Mouse (Mus musculus) urinary bladder, postnatal 14 days (tissue): ENCODE results near the gene Shank3.
A peak's percentile ranks its signal among the peaks of the same experiment; 100 is the strongest.

Experiments used
- DNase-seq: peaks from one replicate; pipeline ENCODE4 v3.0.0; 2021; ENCODE audit warnings: low spot score

The Shank3 gene

GRCm38 (mm10) chr15:89525464-89525863, 26.0 kb downstream of the Shank3 start:
- DNase-seq = no peak

GRCm38 (mm10) chr15:89525896-89526295, 26.5 kb downstream of the Shank3 start:
- no peak for DNase-seq

- no peak for DNase-seq
Measured at GRCm38 (mm10) chr15:89526776-89527325, 27.4 kb downstream of the Shank3 start.

GRCm38 (mm10) chr15:89527466-89527865, 28.0 kb downstream of the Shank3 start:
- DNase-seq = no peak

GRCm38 (mm10) chr15:89528201-89528850, 28.9 kb downstream of the Shank3 start:
- DNase-seq = no peak

GRCm38 (mm10) chr15:89528923-89529322, 29.5 kb downstream of the Shank3 start:
- no peak for DNase-seq

GRCm38 (mm10) chr15:89530336-89530735, 30.9 kb downstream of the Shank3 start:
- peak; percentile 56 for DNase-seq

- no peak for DNase-seq
Measured at GRCm38 (mm10) chr15:89531399-89531798, 32.0 kb downstream of the Shank3 start.

GRCm38 (mm10) chr15:89532026-89532923, 32.9 kb downstream of the Shank3 start:
- no peak for DNase-seq

GRCm38 (mm10) chr15:89532924-89533842, 33.8 kb downstream of the Shank3 start:
- DNase-seq = no peak

- DNase-seq = no peak
Measured at GRCm38 (mm10) chr15:89533843-89534207, 34.4 kb downstream of the Shank3 start.

GRCm38 (mm10) chr15:89544171-89544570, 44.7 kb downstream of the Shank3 start:
- no peak for DNase-seq

GRCm38 (mm10) chr15:89547321-89547720, 47.9 kb downstream of the Shank3 start:
- no peak for DNase-seq

GRCm38 (mm10) chr15:89547824-89548601, 48.6 kb downstream of the Shank3 start:
- DNase-seq = no peak

- no peak for DNase-seq
Measured at GRCm38 (mm10) chr15:89548837-89549236, 49.4 kb downstream of the Shank3 start.

GRCm38 (mm10) chr15:89550506-89550905, 51.1 kb downstream of the Shank3 start:
- no peak for DNase-seq

GRCm38 (mm10) chr15:89551733-89552132, 52.3 kb downstream of the Shank3 start:
- no peak for DNase-seq

GRCm38 (mm10) chr15:89555591-89555990, 56.2 kb downstream of the Shank3 start:
- no peak for DNase-seq

- DNase-seq = no peak
Measured at GRCm38 (mm10) chr15:89556401-89557178, 57.2 kb downstream of the Shank3 start.
